Mouse (Mus musculus): ENCODE measurements around the gene Grwd1.

DNA sequence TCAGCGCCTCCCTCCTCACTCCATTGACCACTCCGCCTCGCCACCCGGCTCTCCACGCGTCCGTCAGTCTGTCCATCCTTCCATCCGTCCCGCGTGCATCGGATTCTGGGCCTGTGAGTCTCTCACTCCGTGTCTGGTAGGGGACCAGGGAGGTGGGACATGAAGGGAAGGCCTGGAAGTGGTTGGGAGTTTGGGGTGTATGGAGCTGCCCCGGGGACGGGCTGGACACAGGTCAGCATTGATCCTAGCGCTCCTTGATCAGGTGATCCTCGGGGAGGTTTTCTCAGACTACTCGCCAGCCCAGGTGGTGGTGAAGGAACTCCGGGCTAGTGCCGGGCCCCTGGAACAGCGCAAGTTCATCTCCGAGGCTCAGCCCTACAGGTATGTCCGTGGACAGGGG lies 43.1 kb downstream of the Grwd1 start:
- TF ChIP-seq CTCF (IDR thresholded peaks at IDR 0.05; ENCODE audit: control insufficient read depth, insufficient read depth, insufficient replicate concordance, low read depth, low read length) (no peak), POLR2A (IDR thresholded peaks at IDR 0.05; ENCODE audit: control insufficient read depth, low read depth, low read length) (no peak)
